In the genomic region with DNA sequence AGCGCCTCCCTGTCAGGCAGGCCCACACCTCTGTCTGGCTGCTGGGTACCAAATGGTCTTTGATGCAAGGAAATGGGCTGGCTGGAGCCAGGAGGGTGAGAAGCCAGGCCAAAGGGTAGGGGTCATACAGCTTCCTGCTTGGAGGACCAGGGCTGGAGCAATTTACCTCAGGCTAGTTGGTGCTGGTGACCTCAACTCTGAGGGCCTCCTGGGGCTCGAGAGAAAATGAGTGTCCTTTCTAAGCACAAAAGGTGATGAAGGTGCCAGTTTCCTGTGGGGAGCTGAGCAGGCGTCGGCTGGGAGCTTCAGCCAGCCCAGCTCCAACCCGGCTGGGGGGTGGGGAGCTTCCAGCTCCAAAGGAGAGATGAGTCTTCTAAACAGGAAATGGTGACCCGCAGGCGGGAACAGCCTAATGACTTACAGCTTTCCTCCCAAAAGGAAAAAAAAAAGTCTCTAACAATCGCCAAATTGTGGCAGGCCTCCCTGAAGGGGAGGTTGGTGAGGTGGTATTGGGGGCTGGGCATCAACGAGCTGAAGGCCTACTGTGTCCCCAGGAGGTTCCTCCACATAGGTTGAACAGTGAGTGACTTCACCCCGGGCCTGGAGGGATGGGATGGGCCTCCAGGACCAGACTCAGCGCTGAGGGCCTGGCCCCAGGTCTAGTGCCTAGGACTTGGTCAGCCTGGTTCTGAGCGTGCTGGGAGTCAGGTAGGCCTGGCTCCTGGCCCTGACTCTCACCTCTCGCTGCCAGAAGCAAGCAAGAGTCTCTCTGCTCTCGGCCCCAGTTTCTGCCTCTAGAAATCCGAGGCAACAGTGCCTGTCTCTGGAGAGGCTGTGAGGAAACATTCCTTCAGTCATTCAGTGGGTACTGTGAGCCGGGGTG, we compare ENCODE assay signal across 9 mouse cellular contexts. TPM values are rescaled to one million over a fixed set of nuclear protein-coding genes. Genes with fewer than 3 reads are reported as not detected.
DNase-seq lines count a peak whose midpoint lies in the region; ATAC-seq lines count a peak whose summit lies in the region.
"Had no signal": no experiment of that assay in that cellular context is flagged by ENCODE, and none has a peak within 500 bp of the region (broad histone marks: within the 10 kb centered on the region; RNA-seq: fewer than 3 reads in every experiment).

No protein-coding gene starts in this region.

- H3K27ac ChIP-seq in forebrain, embryonic 13.5 days, result peak overlapping the region; percentile 25; the same call in 1 of the 2 replicates
- H3K27ac ChIP-seq in hindbrain, embryonic 11.5 days (ENCODE audit: low read depth, low read length), result peak overlapping the region; percentile 75
- peak overlapping the region; percentile 96 for H3K27ac ChIP-seq in limb, embryonic 13.5 days

- H3K9ac ChIP-seq in forebrain, embryonic 13.5 days, result no peak overlapping the region
- H3K9ac ChIP-seq in hindbrain, embryonic 11.5 days (ENCODE audit: low read depth, low read length), result no peak overlapping the region; the same call in 1 of the 2 replicates
- peak overlapping the region; percentile 81 for H3K9ac ChIP-seq in limb, embryonic 13.5 days

- WGBS in forebrain, embryonic 13.5 days, result 32% methylated on average over 16 of the region's 16 CpGs
- 28% methylated on average over 16 of the region's 16 CpGs for WGBS in hindbrain, embryonic 11.5 days
- 3% methylated on average over 16 of the region's 16 CpGs for WGBS in limb, embryonic 13.5 days

- no peak overlapping the region for H3K4me3 ChIP-seq in forebrain, embryonic 13.5 days
- no peak overlapping the region for H3K4me3 ChIP-seq in hindbrain, embryonic 11.5 days (ENCODE audit: low read depth, low read length)
- H3K4me3 ChIP-seq in limb, embryonic 13.5 days, result peak overlapping the region; percentile 76

- H3K4me1 ChIP-seq in forebrain, embryonic 13.5 days, result peaks cover 33% of the 10 kb centered on the region
- H3K4me1 ChIP-seq in hindbrain, embryonic 11.5 days (replicated peaks; ENCODE audit: control insufficient read depth, insufficient read depth, low read length), result peaks cover 15% of the 10 kb centered on the region
- peaks cover 78% of the 10 kb centered on the region for H3K4me1 ChIP-seq in limb, embryonic 13.5 days

- DNase-seq in cerebellum, postnatal 14 days, result peak; percentile 24 to 38
- no peak for DNase-seq in hindbrain, embryonic 11.5 days (ENCODE audit: low spot score)
- peak; percentile 61 for DNase-seq in neural tube, embryonic 10.5 days (ENCODE audit: extremely low spot score, low spot score)
- DNase-seq in cerebellum, adult 9-10 months, result no peak

- no peaks in the 10 kb centered on the region for H3K36me3 ChIP-seq in forebrain, embryonic 13.5 days (ENCODE audit: poor library complexity, severe bottlenecking)
- no peaks in the 10 kb centered on the region for H3K36me3 ChIP-seq in hindbrain, embryonic 11.5 days (ENCODE audit: control insufficient read depth, insufficient read depth, low read length)
- H3K36me3 ChIP-seq in limb, embryonic 13.5 days, result peaks cover 30% of the 10 kb centered on the region

- peaks cover 34% of the 10 kb centered on the region for H3K27me3 ChIP-seq in forebrain, embryonic 13.5 days
- H3K27me3 ChIP-seq in hindbrain, embryonic 11.5 days (ENCODE audit: control insufficient read depth, insufficient read depth, low read length), result peaks cover 21% of the 10 kb centered on the region
- H3K27me3 ChIP-seq in limb, embryonic 13.5 days, result no peaks in the 10 kb centered on the region

- no peak; the same call in 1 of the 2 replicates for ATAC-seq in cerebellum, adult (ENCODE audit: insufficient number of reproducible peaks, low FRiP score, low TSS enrichment)
- ATAC-seq in forebrain, embryonic 13.5 days, result no peak
- no peak for ATAC-seq in hindbrain, embryonic 11.5 days (ENCODE audit: low FRiP score)
- 0 out of 2 replicates have a peak, but pooled peaks have one; percentile 15 for ATAC-seq in limb, embryonic 13.5 days (ENCODE audit: low FRiP score, low read depth)
- no peak for ATAC-seq in erythroblast, adult 5-6 weeks (replicated peaks; ENCODE audit: low FRiP score, poor library complexity, severe bottlenecking)

- no peak overlapping the region for H3K4me2 ChIP-seq in forebrain, embryonic 13.5 days
- H3K4me2 ChIP-seq in hindbrain, embryonic 11.5 days (replicated peaks; ENCODE audit: low read depth, low read length), result no peak overlapping the region
- peak overlapping the region; percentile 92 for H3K4me2 ChIP-seq in limb, embryonic 13.5 days (replicated peaks)

- H3K9me3 ChIP-seq in forebrain, embryonic 13.5 days (replicated peaks), result no peaks in the 10 kb centered on the region
- no peaks in the 10 kb centered on the region for H3K9me3 ChIP-seq in hindbrain, embryonic 11.5 days (ENCODE audit: control insufficient read depth, low read length)
- H3K9me3 ChIP-seq in limb, embryonic 13.5 days, result no peaks in the 10 kb centered on the region

RNA-seq across cellular contexts. Expression of a gene that starts 5.4 kb away (rescaled TPM):
- polyA plus RNA-seq in forebrain, embryonic 13.5 days (2015; fragmentation: Nextera tagmentation; extraction: Ambion mirVana), result 1.9 and 2.7 TPM in 2 replicates
- 27.6 and 29.5 TPM in 2 replicates for polyA plus RNA-seq in hindbrain, embryonic 11.5 days (2014; fragmentation: Nextera tagmentation; extraction: Ambion mirVana)
- polyA plus RNA-seq in limb, embryonic 13.5 days (2015; fragmentation: Nextera tagmentation; extraction: Ambion mirVana), result 72.6 and 76.0 TPM in 2 replicates
- not detected in 2 replicates for total RNA-seq in erythroblast, adult 5-6 weeks (2015; ENCODE audit: low replicate concordance)
- 0.70 TPM in 1 of 2 replicates, not detected in the other for total RNA-seq in erythroblast, adult 5-6 weeks (2017; ENCODE audit: low replicate concordance)
- total RNA-seq: common myeloid progenitor, adult 5-6 weeks had no signal

RNA-seq across cellular contexts. Expression of a gene that starts 50.7 kb away (rescaled TPM):
- 21.3 and 24.4 TPM in 2 replicates for polyA plus RNA-seq in forebrain, embryonic 13.5 days (2015; fragmentation: Nextera tagmentation; extraction: Ambion mirVana)
- polyA plus RNA-seq in hindbrain, embryonic 11.5 days (2014; fragmentation: Nextera tagmentation; extraction: Ambion mirVana), result 13.5 and 15.0 TPM in 2 replicates
- polyA plus RNA-seq in limb, embryonic 13.5 days (2015; fragmentation: Nextera tagmentation; extraction: Ambion mirVana), result 13.4 and 14.5 TPM in 2 replicates
- total RNA-seq in erythroblast, adult 5-6 weeks (2015; ENCODE audit: low replicate concordance), result 6.1 and 9.4 TPM in 2 replicates
- total RNA-seq in erythroblast, adult 5-6 weeks (2017; ENCODE audit: low replicate concordance), result 6.3 and 7.6 TPM in 2 replicates

RNA-seq across cellular contexts. Expression of a gene that starts 50.9 kb away (rescaled TPM):
- 134 and 147 TPM in 2 replicates for polyA plus RNA-seq in forebrain, embryonic 13.5 days (2015; fragmentation: Nextera tagmentation; extraction: Ambion mirVana)
- 120 and 140 TPM in 2 replicates for polyA plus RNA-seq in hindbrain, embryonic 11.5 days (2014; fragmentation: Nextera tagmentation; extraction: Ambion mirVana)
- polyA plus RNA-seq in limb, embryonic 13.5 days (2015; fragmentation: Nextera tagmentation; extraction: Ambion mirVana), result 90.8 and 93.6 TPM in 2 replicates
- 39.6 and 41.6 TPM in 2 replicates for total RNA-seq in erythroblast, adult 5-6 weeks (2015; ENCODE audit: low replicate concordance)
- 32.3 and 41.5 TPM in 2 replicates for total RNA-seq in erythroblast, adult 5-6 weeks (2017; ENCODE audit: low replicate concordance)

Comparison
In these comparisons a context has a peak if more than half of its experiments do, and no peak if none do; other contexts are left out.
1. DNase-seq: peak in cerebellum, postnatal 14 days (2 of 2) and neural tube, embryonic 10.5 days (single experiment); none in hindbrain, embryonic 11.5 days (single experiment) and cerebellum, adult 9-10 months (single experiment).
2. H3K27ac ChIP-seq: peak in every context shown above with its lines; median percentile 96 in limb, embryonic 13.5 days; 75 in hindbrain, embryonic 11.5 days; 25 in forebrain, embryonic 13.5 days.